Mouse (Mus musculus) C2C12 (cell line): ENCODE measurements around the gene Nfic.

Experiments
- CEBPB ChIP-seq: IDR thresholded peaks from one replicate; pipeline ENCODE4 v1.6.1; 2011; ENCODE audit warnings: low read depth, mild to moderate bottlenecking, control low read depth, moderate library complexity
- CTCF ChIP-seq: IDR thresholded peaks from one replicate; pipeline ENCODE4 v1.5.1; 2011; ENCODE audit not compliant: control insufficient read depth, insufficient read depth, insufficient read length
- FOSL1 ChIP-seq: IDR thresholded peaks from one replicate; pipeline ENCODE4 v1.8.0; 2011; ENCODE audit warnings: mild to moderate bottlenecking, low read length; ENCODE audit not compliant: poor library complexity, insufficient read depth, severe bottlenecking
- MAX ChIP-seq: IDR thresholded peaks from one replicate; pipeline ENCODE4 v1.6.1; 2011; ENCODE audit warnings: mild to moderate bottlenecking, control low read depth
- MYOD1 ChIP-seq: IDR thresholded peaks from one replicate; pipeline ENCODE4 v1.6.1; 2011; ENCODE audit warnings: low read depth; ENCODE audit not compliant: control insufficient read depth, insufficient read length
- MYOG ChIP-seq: IDR thresholded peaks from one replicate; pipeline ENCODE4 v1.6.1; 2011; ENCODE audit not compliant: control insufficient read depth, insufficient read length; ENCODE audit errors: extremely low read depth
- USF1 ChIP-seq: IDR thresholded peaks from one replicate; pipeline ENCODE4 v1.6.1; 2011; ENCODE audit warnings: low read depth, mild to moderate bottlenecking, control low read depth, moderate library complexity

- no peak for TF ChIP-seq MAX
- TF ChIP-seq CTCF: no peak
- TF ChIP-seq MYOD1: no peak
- no peak for TF ChIP-seq USF1
- TF ChIP-seq FOSL1: no peak
- no peak for TF ChIP-seq CEBPB
- no peak for TF ChIP-seq MYOG
Observed at GRCm38 (mm10) chr10:81485479-81486018, 30.1 kb upstream of the Nfic start.
